Mouse (Mus musculus): ENCODE data around the gene Gtf2f1.

Gtf2f1 gene

GRCm38 (mm10) chr17:56973956-56974707, 37.0 kb downstream of the Gtf2f1 start:
- no peak for DNase-seq

DNA sequence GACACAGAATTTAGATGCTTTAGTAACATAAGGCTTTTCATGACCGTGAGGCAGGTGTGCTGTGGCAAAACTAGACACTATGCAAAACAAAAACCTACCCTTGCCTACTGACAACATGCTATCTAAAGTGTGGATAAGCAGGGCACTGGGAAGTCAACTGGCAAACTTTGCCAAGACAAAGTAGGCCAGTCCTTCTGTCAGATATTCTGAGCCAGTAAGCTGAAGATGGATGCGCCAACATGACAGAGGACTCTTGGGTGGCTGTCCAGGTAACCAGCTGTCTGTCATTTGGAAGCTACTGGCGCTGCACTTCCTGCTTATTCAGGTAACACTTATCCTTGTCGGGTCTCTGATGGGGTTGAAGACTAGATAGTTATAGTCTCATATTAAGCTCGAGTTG, 41.0 kb downstream of the Gtf2f1 start:
- DNase-seq, result no peak

- DNase-seq, result no peak
These were observed 41.8 kb downstream of the Gtf2f1 start for GRCm38 (mm10) chr17:56969321-56969720.

GRCm38 (mm10) chr17:56963646-56964045, 47.4 kb downstream of the Gtf2f1 start:
- DNase-seq, result no peak

- DNase-seq, result no peak
These were observed 48.3 kb downstream of the Gtf2f1 start for GRCm38 (mm10) chr17:56962642-56963405.

DNA sequence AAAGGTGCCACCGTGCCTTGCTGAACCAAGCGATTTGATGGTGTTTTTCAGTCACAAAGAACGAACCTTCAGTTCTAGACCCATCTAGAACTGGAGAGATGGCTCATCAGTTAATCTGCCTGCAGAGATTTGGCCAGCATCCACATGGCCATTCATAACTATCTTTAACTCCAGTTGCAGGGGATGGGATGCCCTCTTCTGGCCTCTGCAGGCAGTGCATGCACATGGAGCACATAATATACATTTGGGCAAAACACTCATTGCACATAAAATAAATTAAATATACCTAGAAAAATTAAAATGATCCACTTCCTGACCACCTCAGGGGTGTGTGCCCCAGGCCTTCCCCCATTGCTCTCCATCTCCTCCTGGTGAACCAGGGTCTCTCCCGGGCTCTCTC, 49.2 kb downstream of the Gtf2f1 start:
- no peak for DNase-seq

DNA sequence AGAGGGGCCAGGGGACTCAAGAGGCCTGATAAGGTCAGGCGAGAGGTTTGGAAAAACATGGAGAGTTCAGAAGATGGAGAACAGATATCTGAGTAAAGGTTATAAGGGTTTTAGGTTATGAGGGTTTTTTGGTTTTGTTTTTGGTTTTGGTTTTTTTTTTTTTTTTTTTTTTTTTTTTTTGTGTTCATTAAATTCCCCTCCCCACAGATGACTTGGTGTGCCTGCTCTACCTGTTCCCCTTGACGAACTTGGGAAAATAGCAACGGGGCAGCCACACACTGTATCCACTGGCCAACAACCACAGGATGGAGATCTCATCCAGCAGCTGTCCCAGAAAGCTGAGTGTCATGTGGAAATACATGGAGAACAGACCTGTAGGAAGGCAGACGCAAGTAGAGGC, 52.4 kb downstream of the Gtf2f1 start:
- DNase-seq, result no peak

DNA sequence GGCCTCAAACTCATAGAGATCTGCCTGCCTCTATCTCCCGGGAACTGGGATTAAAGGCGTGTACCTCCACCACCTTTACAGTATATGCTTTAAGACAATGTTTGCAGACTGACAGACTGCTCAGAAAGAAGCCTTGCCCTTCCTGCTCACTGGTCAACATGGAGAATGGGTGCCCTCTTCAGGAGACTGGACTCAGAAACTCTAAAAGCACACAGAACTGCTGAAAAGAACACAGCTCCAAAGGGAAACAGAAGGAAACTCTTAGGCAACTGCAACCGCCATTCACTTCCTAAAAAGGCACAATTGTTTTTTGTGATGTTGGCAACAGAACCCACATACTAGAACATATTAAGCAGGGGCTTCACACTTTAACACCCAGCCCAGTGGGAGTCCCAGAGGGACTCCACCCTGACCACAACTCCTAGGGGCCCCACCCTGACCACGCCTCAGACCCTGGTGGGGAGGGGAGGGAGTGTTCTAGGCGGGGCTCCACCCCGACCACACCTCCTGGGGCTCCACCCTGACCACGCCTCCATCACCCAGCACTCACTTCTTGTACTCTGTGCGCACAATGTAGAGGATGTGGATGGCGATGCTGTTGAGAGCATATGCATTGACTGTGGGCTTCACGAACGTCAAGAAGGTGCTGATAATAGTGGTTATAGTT, 53.2 kb downstream of the Gtf2f1 start:
- no peak for DNase-seq

DNA sequence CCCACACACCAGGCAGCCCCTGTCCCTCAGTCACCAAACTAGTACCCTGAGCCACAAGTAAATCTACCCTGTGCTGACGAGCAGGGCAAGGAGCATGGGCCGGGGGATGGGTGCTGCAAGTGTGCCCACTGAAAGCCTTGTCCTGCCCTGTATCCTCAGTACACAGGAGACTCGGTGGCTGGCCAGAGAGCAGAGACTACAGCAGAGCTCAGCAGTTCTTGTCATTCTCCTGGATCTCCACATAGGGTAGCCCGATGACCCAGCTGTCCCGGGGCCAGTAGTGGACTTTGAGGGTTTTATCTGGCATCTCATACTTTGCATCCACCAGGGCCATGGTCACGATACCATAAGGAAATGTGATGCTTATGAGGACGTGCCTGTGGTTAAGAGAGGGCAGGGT, 56.2 kb downstream of the Gtf2f1 start:
- DNase-seq, result no peak
